Mouse (Mus musculus): ENCODE data around the gene Ap2b1. TPM values are rescaled to one million over a fixed set of nuclear protein-coding genes. Genes with fewer than 3 reads are reported as not detected.

The Ap2b1 gene
- polyA plus RNA-seq, 1 experiment: 263 TPM

GRCm38 (mm10) chr11:83357421-83357820 lies 58.6 kb downstream of the Ap2b1 start:
- no peaks in the 10 kb centered on the region for H3K27me3 ChIP-seq (ENCODE audit: control insufficient read depth, insufficient read depth, low read length)
- no peak overlapping the region for H3K27ac ChIP-seq (ENCODE audit: control insufficient read depth, insufficient read depth, low read depth, low read length)
- TF ChIP-seq CTCF (IDR thresholded peaks at IDR 0.05; ENCODE audit: control insufficient read depth, insufficient read depth, insufficient replicate concordance, low read depth, low read length): no peak
- TF ChIP-seq POLR2A (IDR thresholded peaks at IDR 0.05; ENCODE audit: control insufficient read depth, low read depth, low read length): no peak
- H3K36me3 ChIP-seq (ENCODE audit: control insufficient read depth, insufficient read depth, low read length): no peaks in the 10 kb centered on the region; the same call in 1 of the 2 replicates
- H3K4me1 ChIP-seq (ENCODE audit: control insufficient read depth, insufficient read depth, low read length): no peaks in the 10 kb centered on the region
- H3K4me3 ChIP-seq (ENCODE audit: control insufficient read depth, low read depth, low read length): no peak overlapping the region

DNA sequence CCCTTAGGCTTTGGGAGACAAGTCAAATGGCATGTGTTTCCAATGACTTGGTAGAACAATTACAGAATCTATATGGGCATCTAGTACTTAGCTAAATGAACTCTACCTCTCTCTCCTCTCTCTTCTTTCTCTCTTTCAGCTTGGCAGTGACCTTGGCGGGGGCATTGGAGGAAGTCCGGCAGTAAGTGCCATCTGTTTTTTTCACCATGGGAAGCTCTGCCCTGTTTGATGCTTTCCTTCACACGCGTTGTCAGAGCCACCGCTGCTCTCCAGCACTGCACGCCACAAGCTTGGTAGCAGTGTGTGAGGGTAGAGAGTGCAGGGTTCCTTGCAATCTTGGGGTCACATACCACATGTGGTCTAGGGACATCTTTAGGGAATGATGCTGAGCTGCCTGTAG lies 65.8 kb downstream of the Ap2b1 start:
- Histone ChIP-seq H3K4me3 (ENCODE audit: control insufficient read depth, low read depth, low read length) (no peak overlapping the region), H3K36me3 (ENCODE audit: control insufficient read depth, insufficient read depth, low read length) (0 out of 2 replicates have a peak, but pooled peaks cover 2% of the 10 kb centered on the region), H3K27ac (ENCODE audit: control insufficient read depth, insufficient read depth, low read depth, low read length) (no peak overlapping the region), H3K4me1 (ENCODE audit: control insufficient read depth, insufficient read depth, low read length) (no peaks in the 10 kb centered on the region), H3K27me3 (ENCODE audit: control insufficient read depth, insufficient read depth, low read length) (no peaks in the 10 kb centered on the region)
- TF ChIP-seq CTCF (IDR thresholded peaks at IDR 0.05; ENCODE audit: control insufficient read depth, insufficient read depth, insufficient replicate concordance, low read depth, low read length): no peak
- no peak for TF ChIP-seq POLR2A (IDR thresholded peaks at IDR 0.05; ENCODE audit: control insufficient read depth, low read depth, low read length)

DNA sequence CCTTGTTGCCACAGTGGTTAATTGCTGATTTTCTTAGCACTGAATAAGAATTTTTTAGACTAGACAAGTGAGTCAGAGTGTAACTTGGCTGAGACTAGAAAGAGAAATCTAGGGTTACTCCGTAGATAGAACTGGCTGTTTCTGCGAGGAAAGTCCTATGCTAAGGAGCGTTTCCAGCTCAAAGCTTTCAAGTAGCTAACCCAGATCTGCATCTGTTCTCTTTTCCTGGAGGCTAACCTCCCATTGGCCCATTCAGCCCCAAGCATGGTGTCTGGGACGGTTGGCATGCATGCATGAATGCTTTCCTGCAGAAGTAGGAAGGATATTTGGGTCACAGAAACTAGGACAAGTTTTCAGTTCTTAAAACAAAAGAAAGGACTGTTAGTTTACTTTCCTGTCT lies 72.4 kb downstream of the Ap2b1 start:
- Histone ChIP-seq H3K27me3 (ENCODE audit: control insufficient read depth, insufficient read depth, low read length) (no peaks in the 10 kb centered on the region), H3K27ac (ENCODE audit: control insufficient read depth, insufficient read depth, low read depth, low read length) (no peak overlapping the region), H3K4me3 (ENCODE audit: control insufficient read depth, low read depth, low read length) (no peak overlapping the region), H3K4me1 (ENCODE audit: control insufficient read depth, insufficient read depth, low read length) (no peaks in the 10 kb centered on the region), H3K36me3 (ENCODE audit: control insufficient read depth, insufficient read depth, low read length) (0 out of 2 replicates have a peak, but pooled peaks cover under 1% of the 10 kb centered on the region)
- TF ChIP-seq CTCF (IDR thresholded peaks at IDR 0.05; ENCODE audit: control insufficient read depth, insufficient read depth, insufficient replicate concordance, low read depth, low read length): no peak
- TF ChIP-seq POLR2A (IDR thresholded peaks at IDR 0.05; ENCODE audit: control insufficient read depth, low read depth, low read length): no peak

DNA sequence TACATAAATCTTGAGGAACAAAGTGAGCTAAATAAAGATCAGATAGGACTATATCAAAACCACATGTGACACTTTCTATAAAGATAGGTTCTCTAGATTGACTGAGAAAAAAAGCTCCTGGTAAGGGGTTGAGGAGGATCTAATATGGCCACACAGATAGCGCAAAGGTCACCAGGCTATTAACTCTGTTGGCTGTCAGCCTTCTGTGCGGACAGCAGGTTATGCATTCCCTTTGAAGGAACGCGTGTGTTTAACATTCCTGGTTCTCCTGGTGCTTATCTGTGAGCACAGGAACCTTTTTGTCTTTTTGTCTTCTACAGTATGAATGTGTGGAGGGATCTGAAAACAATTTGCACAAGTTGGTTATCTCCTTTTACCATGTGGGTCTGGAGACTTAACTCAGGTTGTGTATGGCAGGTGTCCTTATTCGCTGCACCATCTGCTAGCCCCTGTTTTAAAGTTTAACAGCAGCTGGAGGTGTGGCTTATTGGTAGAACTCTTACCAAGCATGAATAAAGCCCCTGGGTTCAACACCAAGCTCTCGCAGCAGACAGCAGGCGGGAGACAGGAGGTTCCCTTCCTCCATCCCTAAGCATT lies 81.0 kb downstream of the Ap2b1 start:
- TF ChIP-seq POLR2A (IDR thresholded peaks at IDR 0.05; ENCODE audit: control insufficient read depth, low read depth, low read length): no peak
- TF ChIP-seq CTCF (IDR thresholded peaks at IDR 0.05; ENCODE audit: control insufficient read depth, insufficient read depth, insufficient replicate concordance, low read depth, low read length): no peak
- H3K27ac ChIP-seq (ENCODE audit: control insufficient read depth, insufficient read depth, low read depth, low read length): no peak overlapping the region
- H3K27me3 ChIP-seq (ENCODE audit: control insufficient read depth, insufficient read depth, low read length): no peaks in the 10 kb centered on the region
- H3K36me3 ChIP-seq (ENCODE audit: control insufficient read depth, insufficient read depth, low read length): no peaks in the 10 kb centered on the region
- no peak overlapping the region for H3K4me3 ChIP-seq (ENCODE audit: control insufficient read depth, low read depth, low read length)
- no peaks in the 10 kb centered on the region for H3K4me1 ChIP-seq (ENCODE audit: control insufficient read depth, insufficient read depth, low read length)

GRCm38 (mm10) chr11:83382876-83383531 lies 84.2 kb downstream of the Ap2b1 start:
- no peak overlapping the region for H3K27ac ChIP-seq (ENCODE audit: control insufficient read depth, insufficient read depth, low read depth, low read length)
- no peaks in the 10 kb centered on the region for H3K27me3 ChIP-seq (ENCODE audit: control insufficient read depth, insufficient read depth, low read length)
- H3K36me3 ChIP-seq (ENCODE audit: control insufficient read depth, insufficient read depth, low read length): no peaks in the 10 kb centered on the region
- no peaks in the 10 kb centered on the region for H3K4me1 ChIP-seq (ENCODE audit: control insufficient read depth, insufficient read depth, low read length)
- TF ChIP-seq POLR2A (IDR thresholded peaks at IDR 0.05; ENCODE audit: control insufficient read depth, low read depth, low read length) (no peak), CTCF (IDR thresholded peaks at IDR 0.05; ENCODE audit: control insufficient read depth, insufficient read depth, insufficient replicate concordance, low read depth, low read length) (no peak)
- H3K4me3 ChIP-seq (ENCODE audit: control insufficient read depth, low read depth, low read length): no peak overlapping the region

- no peak overlapping the region for H3K27ac ChIP-seq (ENCODE audit: control insufficient read depth, insufficient read depth, low read depth, low read length)
- H3K27me3 ChIP-seq (ENCODE audit: control insufficient read depth, insufficient read depth, low read length): no peaks in the 10 kb centered on the region
- no peaks in the 10 kb centered on the region for H3K36me3 ChIP-seq (ENCODE audit: control insufficient read depth, insufficient read depth, low read length)
- no peaks in the 10 kb centered on the region for H3K4me1 ChIP-seq (ENCODE audit: control insufficient read depth, insufficient read depth, low read length)
- TF ChIP-seq CTCF (IDR thresholded peaks at IDR 0.05; ENCODE audit: control insufficient read depth, insufficient read depth, insufficient replicate concordance, low read depth, low read length) (no peak), POLR2A (IDR thresholded peaks at IDR 0.05; ENCODE audit: control insufficient read depth, low read depth, low read length) (no peak)
- no peak overlapping the region for H3K4me3 ChIP-seq (ENCODE audit: control insufficient read depth, low read depth, low read length)
Measured at GRCm38 (mm10) chr11:83383532-83383887, 84.7 kb downstream of the Ap2b1 start.

DNA sequence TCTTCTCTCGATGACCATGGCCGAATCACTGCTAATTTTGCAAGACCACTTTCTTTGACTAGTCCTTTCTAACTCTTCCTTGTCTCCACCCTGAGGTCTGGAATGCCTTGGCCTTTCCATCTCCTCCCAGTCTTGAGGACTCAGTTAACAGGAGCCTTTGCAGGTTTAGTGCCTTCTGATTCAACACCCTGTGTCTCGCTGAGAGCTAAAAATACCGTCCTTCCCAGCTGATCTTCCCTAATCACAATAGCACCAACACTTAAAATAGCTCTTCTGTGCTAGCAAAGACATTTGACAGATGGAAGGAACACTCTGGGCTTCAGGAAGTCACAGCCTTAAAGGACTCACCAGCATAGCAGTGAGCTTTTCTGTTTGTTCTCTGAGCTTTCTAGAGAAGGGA lies 94.2 kb downstream of the Ap2b1 start:
- Histone ChIP-seq H3K4me1 (ENCODE audit: control insufficient read depth, insufficient read depth, low read length) (no peaks in the 10 kb centered on the region), H3K27ac (ENCODE audit: control insufficient read depth, insufficient read depth, low read depth, low read length) (no peak overlapping the region), H3K27me3 (ENCODE audit: control insufficient read depth, insufficient read depth, low read length) (no peaks in the 10 kb centered on the region), H3K4me3 (ENCODE audit: control insufficient read depth, low read depth, low read length) (no peak overlapping the region), H3K36me3 (ENCODE audit: control insufficient read depth, insufficient read depth, low read length) (peaks cover 5% of the 10 kb centered on the region)
- no peak for TF ChIP-seq CTCF (IDR thresholded peaks at IDR 0.05; ENCODE audit: control insufficient read depth, insufficient read depth, insufficient replicate concordance, low read depth, low read length)
- no peak for TF ChIP-seq POLR2A (IDR thresholded peaks at IDR 0.05; ENCODE audit: control insufficient read depth, low read depth, low read length)
